Mouse (Mus musculus) heart, embryonic 11.5 days (tissue): ENCODE results near the gene Lman1l. TPM values are rescaled to one million over a fixed set of nuclear protein-coding genes. Genes with fewer than 3 reads are reported as not detected.

Experiments used
- ATAC-seq: fragments of 200-750 bp; cut with Nextera tagmentation; replicated peaks from 2 replicates; pipeline ENCODE4 v1.8.0; 2017; ENCODE audit warnings: moderate library complexity; ENCODE audit not compliant: insufficient number of reproducible peaks, low FRiP score, low TSS enrichment
- H3K27ac ChIP-seq: fragments of 300-500 bp; sonication (generic); 2 replicates; pipeline ENCODE4 v1.5.1; 2014; ENCODE audit warnings: mild to moderate bottlenecking, low read depth, low read length
- H3K27me3 ChIP-seq: fragments of 300-500 bp; sonication (generic); 2 replicates; pipeline ENCODE4 v1.6.1; 2014; ENCODE audit warnings: mild to moderate bottlenecking, low read length, mixed read lengths; ENCODE audit not compliant: control insufficient read depth, insufficient read depth
- H3K36me3 ChIP-seq: fragments of 300-500 bp; sonication (generic); 2 replicates; pipeline ENCODE4 v1.6.1; 2014; ENCODE audit warnings: mild to moderate bottlenecking, low read length, moderate library complexity, mixed read lengths; ENCODE audit not compliant: control insufficient read depth, insufficient read depth
- H3K4me1 ChIP-seq: fragments of 300-500 bp; sonication (generic); 2 replicates; pipeline ENCODE4 v1.6.1; 2014; ENCODE audit warnings: low read length; ENCODE audit not compliant: control insufficient read depth, insufficient read depth
- H3K4me2 ChIP-seq: fragments of 300-500 bp; sonication (generic); 2 replicates; pipeline ENCODE4 v1.6.1; 2014; ENCODE audit warnings: mild to moderate bottlenecking, moderate library complexity
- H3K4me3 ChIP-seq: fragments of 300-500 bp; sonication (generic); 2 replicates; pipeline ENCODE4 v1.5.1; 2014; ENCODE audit warnings: low read depth, low read length
- H3K9ac ChIP-seq: fragments of 300-500 bp; sonication (generic); 2 replicates; pipeline ENCODE4 v1.6.1; 2014; ENCODE audit warnings: mild to moderate bottlenecking, low read depth, low read length, moderate library complexity
- H3K9me3 ChIP-seq: fragments of 300-500 bp; sonication (generic); replicated peaks from 2 replicates; pipeline ENCODE4 v1.6.1; 2016; ENCODE audit warnings: low read length; ENCODE audit not compliant: control insufficient read depth
- WGBS: fragments of 180-500 bp; shearing (Covaris S2); extraction: QIAGEN DNeasy Blood & Tissue Kit; methylation state at CpG from one replicate; pipeline ENCODE4 v1.1.7; 2014; ENCODE audit not compliant: insufficient replicate concordance; 5-methylcytosine and 5-hydroxymethylcytosine counted together
- polyA plus RNA-seq: library from polyadenylated mRNA; unstranded; fragments of >200 nt; fragmentation: Nextera tagmentation; extraction: Ambion mirVana; gene quantifications from 2 replicates; pipeline ENCODE4 v1.2.1, GENCODE M21; 2014

Lman1l gene
- polyA plus RNA-seq, 1 experiment from 2014 or later = not detected

DNA sequence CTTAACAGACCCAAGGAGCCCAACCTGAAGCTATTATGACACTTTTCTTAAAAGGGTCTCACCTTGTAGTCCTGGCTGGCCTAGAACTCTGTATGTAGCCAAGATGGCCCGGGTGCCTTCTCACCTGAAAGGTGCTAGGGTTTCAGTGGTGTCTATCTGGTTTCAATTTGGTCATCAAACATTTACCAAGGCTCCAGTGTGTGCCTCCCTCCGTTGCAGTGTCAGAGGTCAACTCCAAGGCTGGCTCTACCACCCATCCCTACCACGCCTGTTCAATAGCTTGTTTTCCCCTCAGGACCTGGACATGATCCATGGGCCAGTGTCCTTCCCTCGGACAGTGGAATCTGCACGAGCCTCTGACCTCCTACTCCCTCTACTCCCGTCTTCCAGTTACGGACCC is 3.7 kb upstream of the Lman1l start:
- peaks cover 20% of the 10 kb centered on the region for H3K36me3 ChIP-seq
- no peak overlapping the region for H3K9ac ChIP-seq
- 82% methylated on average over 7 of the region's 7 CpGs for WGBS

GRCm38 (mm10) chr9:57618854-57619253 is 1.7 kb downstream of the Lman1l start:
- Histone ChIP-seq H3K4me1 (no peaks in the 10 kb centered on the region), H3K9ac (no peak overlapping the region), H3K36me3 (no peaks in the 10 kb centered on the region), H3K27me3 (0 out of 2 replicates have a peak, but pooled peaks cover 2% of the 10 kb centered on the region), H3K4me2 (no peak overlapping the region), H3K27ac (no peak overlapping the region), H3K4me3 (no peak overlapping the region), H3K9me3 (no peaks in the 10 kb centered on the region)
- no peak for ATAC-seq
- WGBS = 67% methylated on average over 8 of the region's 8 CpGs

More for the DNA sequence above, 3.7 kb upstream of the Lman1l start:
- Histone ChIP-seq H3K9me3 (no peaks in the 10 kb centered on the region), H3K4me1 (no peaks in the 10 kb centered on the region), H3K4me2 (no peak overlapping the region), H3K27me3 (no peaks in the 10 kb centered on the region), H3K4me3 (no peak overlapping the region), H3K27ac (no peak overlapping the region)
- no peak for ATAC-seq

- 0 out of 2 replicates have a peak, but pooled peaks cover 2% of the 10 kb centered on the region for H3K27me3 ChIP-seq
- H3K4me1 ChIP-seq = no peaks in the 10 kb centered on the region
- WGBS = 67% methylated on average over 8 of the region's 8 CpGs
- H3K36me3 ChIP-seq = no peaks in the 10 kb centered on the region
- no peak overlapping the region for H3K4me3 ChIP-seq
- ATAC-seq = no peak
- H3K9me3 ChIP-seq = no peaks in the 10 kb centered on the region
- H3K9ac ChIP-seq = no peak overlapping the region
- no peak overlapping the region for H3K27ac ChIP-seq
- no peak overlapping the region for H3K4me2 ChIP-seq
Measured at GRCm38 (mm10) chr9:57617556-57618169, 2.9 kb downstream of the Lman1l start.

DNA sequence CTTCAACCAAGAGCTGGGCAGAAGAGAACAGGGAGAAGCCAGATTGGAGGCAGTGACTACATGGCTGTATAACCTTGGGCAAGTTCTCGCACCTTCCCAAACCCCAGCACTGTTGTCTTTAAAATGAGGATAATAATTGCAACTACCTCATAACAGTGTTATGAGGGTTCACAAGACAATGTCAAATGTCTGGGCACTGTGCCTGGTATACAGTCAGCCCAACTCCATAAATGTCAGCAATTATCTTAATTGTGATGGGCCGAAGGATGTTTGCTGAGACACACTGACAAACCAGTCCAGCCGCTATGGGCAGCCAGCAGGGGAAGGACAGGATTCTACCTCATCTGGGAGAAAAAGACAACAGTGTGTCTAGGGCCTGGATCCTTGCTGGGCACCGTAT is 5.8 kb downstream of the Lman1l start:
- Histone ChIP-seq H3K36me3 (no peaks in the 10 kb centered on the region), H3K27ac (no peak overlapping the region), H3K4me2 (no peak overlapping the region), H3K27me3 (peaks cover 7% of the 10 kb centered on the region; the same call in 1 of the 2 replicates), H3K9me3 (no peaks in the 10 kb centered on the region), H3K4me3 (no peak overlapping the region), H3K4me1 (no peaks in the 10 kb centered on the region), H3K9ac (no peak overlapping the region)
- WGBS = 78% methylated on average over 4 of the region's 4 CpGs
- ATAC-seq = no peak

DNA sequence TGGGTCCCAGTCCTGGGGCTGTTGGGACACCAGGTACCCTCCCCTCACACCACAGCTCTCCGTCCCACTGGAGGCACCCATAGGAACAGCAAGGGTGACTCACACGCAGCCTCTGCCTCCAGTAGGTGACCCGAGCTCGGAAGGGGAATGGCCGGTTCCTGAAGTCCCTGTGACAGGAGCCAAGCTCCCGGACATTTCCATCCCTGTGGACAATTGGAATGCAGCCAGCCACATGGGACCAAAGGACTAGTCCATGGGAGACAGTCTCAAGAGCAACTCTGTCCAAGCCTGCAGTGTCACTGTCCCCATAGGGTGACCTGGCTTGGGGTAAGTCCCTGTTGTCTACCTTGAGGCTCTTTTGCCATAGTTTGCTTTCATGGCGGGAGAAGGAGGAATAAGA is 6.6 kb downstream of the Lman1l start:
- no peak overlapping the region for H3K9ac ChIP-seq
- no peaks in the 10 kb centered on the region for H3K4me1 ChIP-seq
- no peaks in the 10 kb centered on the region for H3K36me3 ChIP-seq
- H3K9me3 ChIP-seq = no peaks in the 10 kb centered on the region
- WGBS = 73% methylated on average over 7 of the region's 7 CpGs
- no peak overlapping the region for H3K27ac ChIP-seq
- no peak overlapping the region for H3K4me2 ChIP-seq
- ATAC-seq = no peak
- H3K4me3 ChIP-seq = no peak overlapping the region
- peaks cover 8% of the 10 kb centered on the region; the same call in 1 of the 2 replicates for H3K27me3 ChIP-seq

DNA sequence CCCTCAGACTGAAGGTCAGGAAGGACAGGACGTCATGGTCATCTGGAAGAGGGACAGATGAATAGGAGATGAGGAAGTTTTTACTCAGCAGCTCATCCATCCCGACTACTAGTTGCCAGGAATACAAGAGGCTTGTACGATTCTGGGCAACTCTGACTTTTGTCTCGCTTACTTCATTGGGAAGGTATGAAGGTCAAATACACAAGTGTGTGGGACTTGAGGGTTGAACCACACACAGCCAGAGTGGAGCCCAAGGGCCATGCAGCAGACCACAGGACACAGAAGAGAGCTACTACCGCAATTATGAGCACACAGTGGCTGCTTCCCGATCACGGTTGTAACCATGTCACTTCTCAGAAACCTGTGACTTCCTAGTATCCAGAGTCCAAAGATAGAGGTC is 8.0 kb downstream of the Lman1l start:
- no peak overlapping the region for H3K27ac ChIP-seq
- ATAC-seq = no peak
- no peaks in the 10 kb centered on the region for H3K36me3 ChIP-seq
- no peaks in the 10 kb centered on the region for H3K4me1 ChIP-seq
- no peak overlapping the region for H3K4me2 ChIP-seq
- no peak overlapping the region for H3K4me3 ChIP-seq
- peaks cover 14% of the 10 kb centered on the region; the same call in 1 of the 2 replicates for H3K27me3 ChIP-seq
- no peaks in the 10 kb centered on the region for H3K9me3 ChIP-seq
- 74% methylated on average over 7 of the region's 7 CpGs for WGBS
- H3K9ac ChIP-seq = no peak overlapping the region

GRCm38 (mm10) chr9:57610359-57610826 is 10.2 kb downstream of the Lman1l start:
- WGBS = 52% methylated on average over 3 of the region's 3 CpGs
- no peak overlapping the region for H3K4me3 ChIP-seq
- H3K27me3 ChIP-seq = peaks cover 29% of the 10 kb centered on the region
- H3K27ac ChIP-seq = no peak overlapping the region
- H3K36me3 ChIP-seq = no peaks in the 10 kb centered on the region
- no peak for ATAC-seq
- no peaks in the 10 kb centered on the region for H3K9me3 ChIP-seq
- 0 out of 2 replicates have a peak, but pooled peaks cover 2% of the 10 kb centered on the region for H3K4me1 ChIP-seq
- no peak overlapping the region for H3K9ac ChIP-seq
- H3K4me2 ChIP-seq = no peak overlapping the region

GRCm38 (mm10) chr9:57609803-57610202 is 10.8 kb downstream of the Lman1l start:
- 45% methylated on average over 3 of the region's 3 CpGs for whole genome bisulfite sequencing
- Histone ChIP-seq H3K36me3 (no peaks in the 10 kb centered on the region), H3K27me3 (peaks cover 35% of the 10 kb centered on the region), H3K4me3 (no peak overlapping the region), H3K27ac (no peak overlapping the region), H3K9ac (no peak overlapping the region), H3K4me1 (0 out of 2 replicates have a peak, but pooled peaks cover 2% of the 10 kb centered on the region), H3K9me3 (no peaks in the 10 kb centered on the region), H3K4me2 (no peak overlapping the region)
- ATAC-seq = no peak
